Mouse (Mus musculus) lung, postnatal 0 days (tissue): ENCODE data around the gene Bbs4.

Experiments
- CTCF ChIP-seq: IDR thresholded peaks from 2 replicates; pipeline ENCODE4 v1.5.1; 2016; ENCODE audit warnings: antibody characterized with exemption, mild to moderate bottlenecking
- EP300 ChIP-seq: IDR thresholded peaks from 2 replicates; pipeline ENCODE4 v1.6.1; 2016; ENCODE audit warnings: antibody characterized with exemption, mild to moderate bottlenecking, control low read depth

- TF ChIP-seq CTCF (no peak), EP300 (no peak)
Observed at GRCm38 (mm10) chr9:59288685-59289410, 64.5 kb downstream of the Bbs4 start.
